ENCODE assay signal across 12 mouse cellular contexts in the genomic region with DNA sequence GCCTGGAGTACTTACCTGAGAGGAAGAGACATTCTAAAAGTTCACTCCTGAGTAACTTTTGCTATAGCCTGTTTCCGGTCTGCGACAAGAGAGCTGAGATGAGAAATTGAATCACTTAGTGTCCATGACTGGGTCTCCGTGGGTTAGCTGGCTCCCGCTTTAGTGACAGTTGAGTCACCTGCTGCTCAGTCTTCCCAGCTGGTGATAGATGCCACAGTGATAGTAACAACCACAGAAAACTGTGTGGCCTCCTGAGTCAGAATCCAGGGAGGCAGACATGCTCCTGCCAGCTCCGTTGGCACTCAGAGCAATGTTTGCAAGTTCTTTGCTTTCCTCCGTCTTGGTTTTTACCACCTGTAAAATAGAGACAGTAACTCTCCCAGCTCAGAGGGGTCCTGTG.
"Had no signal": no experiment of that assay in that cellular context is flagged by ENCODE, and none has a peak within 500 bp of the region (broad histone marks: within the 10 kb centered on the region; RNA-seq: fewer than 3 reads in every experiment).

No protein-coding gene starts in this region.

- ATAC-seq: liver, embryonic 12.5 days; midbrain, embryonic 15.5 days had no signal

- DNase-seq: kidney, adult 8-10 months; kidney, postnatal 25 days; lung, embryonic 14.5 days; lung, postnatal 10 days; right cerebral cortex, postnatal 14 days had no signal

- H3K4me3 ChIP-seq: left cerebral cortex, adult 2 months; limb, embryonic 15.5 days; liver, embryonic 12.5 days; megakaryocyte, embryonic 14.5 days; midbrain, embryonic 15.5 days; stomach, embryonic 15.5 days had no signal

- H3K36me3 ChIP-seq: limb, embryonic 15.5 days; liver, embryonic 12.5 days; midbrain, embryonic 15.5 days; stomach, embryonic 15.5 days had no signal

- H3K27me3 ChIP-seq: limb, embryonic 15.5 days; liver, embryonic 12.5 days; megakaryocyte, embryonic 14.5 days; midbrain, embryonic 15.5 days; stomach, embryonic 15.5 days had no signal

- H3K27ac ChIP-seq: left cerebral cortex, adult 2 months; limb, embryonic 15.5 days; liver, embryonic 12.5 days; macrophage; midbrain, embryonic 15.5 days; stomach, embryonic 15.5 days had no signal

- H3K4me1 ChIP-seq: limb, embryonic 15.5 days; liver, embryonic 12.5 days; midbrain, embryonic 15.5 days; stomach, embryonic 15.5 days had no signal
